Mouse (Mus musculus): ENCODE measurements around the gene Car5a. TPM values are rescaled to one million over a fixed set of nuclear protein-coding genes. Genes with fewer than 3 reads are reported as not detected.
A peak's percentile ranks its signal among the peaks of the same experiment; 100 is the strongest.

Gene Car5a
- polyA plus RNA-seq, 1 experiment = not detected

DNA sequence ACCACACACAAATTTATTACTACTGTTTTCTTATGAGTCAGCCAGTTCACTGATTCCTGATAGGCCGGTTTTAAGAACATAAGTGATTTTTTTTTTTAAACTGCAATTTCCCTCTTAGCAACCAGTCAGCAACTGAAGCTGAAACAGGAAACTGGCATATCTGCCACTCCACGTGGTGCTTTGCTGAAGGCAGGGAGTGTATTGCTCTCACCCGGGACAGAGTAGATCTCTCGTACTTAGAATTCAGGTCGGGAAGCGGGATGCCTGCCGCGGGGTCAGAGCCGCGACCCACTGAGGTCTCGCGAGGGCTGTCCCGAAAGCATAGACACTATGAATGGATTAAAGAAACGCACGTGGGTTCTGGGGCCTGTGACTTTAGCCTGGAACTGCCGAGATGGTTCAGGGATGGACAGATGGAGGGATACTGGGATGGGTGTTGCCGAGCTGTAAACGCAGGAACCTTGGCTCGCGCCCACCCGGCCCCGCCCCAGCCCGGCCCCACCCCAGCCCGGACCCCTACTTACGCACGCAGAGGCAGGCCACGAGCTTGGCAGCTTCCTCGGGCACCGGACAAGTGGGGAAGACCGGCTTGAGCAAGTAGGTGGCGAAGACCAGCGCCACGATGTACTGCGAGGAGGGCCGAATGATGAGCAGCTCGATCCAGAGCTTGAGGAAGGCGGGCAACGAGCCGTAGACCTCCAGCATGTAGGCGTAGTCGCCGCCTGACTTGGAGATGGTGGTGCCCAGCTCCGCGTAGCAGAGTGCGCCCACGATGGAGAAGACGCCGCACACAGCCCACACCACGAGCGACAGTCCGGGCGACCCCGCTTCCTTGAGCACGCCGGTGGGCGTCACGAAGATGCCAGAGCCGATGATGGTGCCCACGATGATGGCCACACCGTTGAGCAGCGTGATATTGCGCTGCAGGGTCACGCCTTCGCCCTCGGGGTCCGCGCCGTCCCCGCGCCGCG lies 37.9 kb downstream of the Car5a start:
- DNase-seq (ENCODE audit: low spot score) = no peak

GRCm38 (mm10) chr8:121905864-121906263 lies 38.8 kb downstream of the Car5a start:
- no peak for DNase-seq (ENCODE audit: low spot score)

- no peak for DNase-seq (ENCODE audit: low spot score)
Measured at GRCm38 (mm10) chr8:121905420-121905819, 39.3 kb downstream of the Car5a start.

GRCm38 (mm10) chr8:121904999-121905398 lies 39.7 kb downstream of the Car5a start:
- DNase-seq (ENCODE audit: low spot score) = no peak

DNA sequence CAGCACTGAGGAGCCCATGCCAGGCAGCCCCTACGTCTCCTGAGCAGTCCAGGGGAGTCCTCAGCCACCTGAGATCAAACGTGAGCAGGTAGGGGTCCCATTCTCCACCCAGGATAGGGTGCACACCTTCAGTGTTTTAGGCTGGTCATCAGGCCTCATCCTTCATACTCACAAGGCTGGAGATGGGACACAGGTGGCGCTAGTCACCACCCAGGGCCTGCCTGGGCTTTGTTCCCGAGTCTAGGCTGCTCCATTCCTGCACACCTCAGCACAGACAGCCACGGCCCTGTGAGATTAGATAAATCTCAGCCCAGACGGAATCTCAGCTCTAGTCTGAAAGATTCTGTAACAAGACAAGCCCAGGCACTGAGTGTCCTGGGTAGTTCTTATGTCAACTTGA lies 40.7 kb downstream of the Car5a start:
- no peak for DNase-seq (ENCODE audit: low spot score)

GRCm38 (mm10) chr8:121901498-121902236 lies 43.0 kb downstream of the Car5a start:
- DNase-seq (ENCODE audit: low spot score) = no peak

- DNase-seq (ENCODE audit: low spot score) = no peak
Measured at GRCm38 (mm10) chr8:121899180-121900044, 45.3 kb downstream of the Car5a start.

- DNase-seq (ENCODE audit: low spot score) = peak; percentile 47
Measured at GRCm38 (mm10) chr8:121898401-121898931, 46.2 kb downstream of the Car5a start.

DNA sequence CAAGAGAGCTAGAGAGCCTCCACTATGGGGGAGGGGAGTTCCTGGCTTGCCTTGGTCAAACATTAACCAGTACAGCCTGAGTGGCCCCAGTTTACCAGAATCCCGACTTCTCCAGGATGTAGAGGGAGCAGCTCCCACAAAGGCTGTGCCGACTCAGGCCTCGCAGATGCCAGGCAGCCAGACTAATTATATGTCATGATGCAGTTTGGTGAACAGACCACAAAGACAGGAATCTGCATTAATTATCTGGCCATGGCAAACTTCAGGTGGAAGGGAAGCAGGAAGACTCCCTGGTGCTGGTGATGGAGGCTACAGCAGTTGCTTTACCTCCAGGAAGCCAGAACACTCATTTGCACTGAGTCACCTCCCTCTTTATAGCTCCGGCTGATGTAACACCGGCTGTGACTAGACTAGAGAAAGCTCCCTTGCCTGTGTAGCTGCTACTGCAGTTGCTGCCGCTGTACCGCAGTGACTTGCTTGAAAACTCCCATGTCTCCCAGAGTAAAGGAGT lies 46.8 kb downstream of the Car5a start:
- peak; percentile 31 for DNase-seq (ENCODE audit: low spot score)

DNA sequence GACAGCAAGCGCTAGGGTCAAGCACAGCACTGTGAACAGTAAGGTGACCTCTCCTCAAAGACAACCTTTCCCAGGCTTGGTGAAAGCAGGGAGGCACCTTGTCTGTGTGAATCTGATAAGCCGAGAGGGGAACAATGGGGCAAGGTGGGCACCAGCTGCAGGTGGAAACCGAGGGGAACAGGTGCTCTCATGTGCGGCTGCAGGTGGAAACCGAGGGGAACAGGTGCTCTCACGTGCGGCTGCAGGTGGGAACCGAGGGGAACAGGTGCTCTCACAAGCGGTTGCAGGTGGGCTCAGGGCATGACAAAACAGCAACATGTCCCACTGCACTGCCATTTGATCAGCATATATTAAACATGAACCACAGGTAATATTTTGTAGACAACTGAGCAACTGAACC lies 47.5 kb downstream of the Car5a start:
- no peak for DNase-seq (ENCODE audit: low spot score)

GRCm38 (mm10) chr8:121896476-121897145 lies 48.1 kb downstream of the Car5a start:
- DNase-seq (ENCODE audit: low spot score) = no peak

DNA sequence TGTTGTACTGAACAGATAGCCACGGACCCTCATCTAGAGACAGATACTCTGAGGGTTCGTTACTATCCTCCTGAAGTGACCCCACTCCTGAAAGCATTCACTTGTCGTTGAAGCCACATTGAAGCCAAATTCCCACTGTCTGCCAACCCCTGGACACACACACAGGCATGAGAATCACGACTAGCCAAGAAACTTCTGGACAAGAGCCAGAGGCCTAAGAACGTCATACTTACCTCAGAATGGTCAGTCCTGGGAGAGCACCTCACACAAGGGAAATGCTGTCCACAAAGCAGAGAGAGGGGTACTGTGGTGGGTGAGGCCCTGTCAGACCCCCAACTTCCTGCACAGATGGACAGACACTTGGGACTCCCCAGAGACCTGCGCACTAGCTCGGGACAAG lies 48.8 kb downstream of the Car5a start:
- no peak for DNase-seq (ENCODE audit: low spot score)

GRCm38 (mm10) chr8:121892875-121893274 lies 51.8 kb downstream of the Car5a start:
- DNase-seq (ENCODE audit: low spot score) = no peak

DNA sequence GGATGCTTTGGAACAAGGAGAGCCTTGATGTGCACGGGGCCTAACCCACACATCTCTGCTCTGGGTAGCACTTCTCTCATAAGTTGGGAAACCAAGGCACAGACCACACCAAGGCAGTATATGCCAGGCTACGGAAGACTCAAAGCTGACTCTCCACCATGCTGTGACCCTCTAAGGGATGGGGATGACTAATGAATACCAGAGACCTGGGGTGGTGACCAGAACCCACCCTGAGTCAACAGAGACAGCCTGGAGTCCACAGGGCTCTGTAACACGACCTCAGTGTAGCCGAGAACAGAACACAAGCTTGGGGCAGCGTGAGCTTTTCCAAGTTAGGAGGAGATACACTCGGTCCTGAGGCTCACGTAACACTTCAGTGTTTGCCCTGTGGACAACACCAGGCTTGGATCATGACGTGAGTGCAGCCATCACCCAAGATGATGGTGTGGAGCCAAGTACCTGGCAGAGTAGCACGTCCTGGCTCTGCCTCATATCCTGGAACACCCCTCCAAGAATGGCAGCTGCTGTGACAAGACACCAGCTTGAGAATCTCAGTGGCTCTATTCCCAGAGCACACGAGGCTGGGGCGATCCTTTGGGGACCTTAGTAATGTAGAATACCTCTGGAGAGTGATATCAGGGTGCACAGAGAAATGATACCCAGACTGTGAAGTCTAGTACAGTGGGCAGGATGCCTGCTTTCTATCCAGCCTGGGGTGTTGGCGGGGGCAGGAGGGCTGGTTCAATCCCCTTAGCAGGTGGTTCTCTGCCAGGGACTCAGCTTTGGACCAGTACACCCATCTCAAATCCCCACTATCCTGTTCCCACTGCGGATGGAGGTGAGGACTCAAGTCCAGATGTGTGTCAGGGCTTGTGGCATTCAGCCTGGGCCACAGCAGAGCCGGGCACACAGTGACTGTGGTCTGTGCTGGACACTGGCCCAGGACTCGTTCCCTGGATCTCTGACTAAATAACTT lies 54.6 kb downstream of the Car5a start:
- no peak for DNase-seq (ENCODE audit: low spot score)

GRCm38 (mm10) chr8:121889317-121889716 lies 55.4 kb downstream of the Car5a start:
- no peak for DNase-seq (ENCODE audit: low spot score)

DNA sequence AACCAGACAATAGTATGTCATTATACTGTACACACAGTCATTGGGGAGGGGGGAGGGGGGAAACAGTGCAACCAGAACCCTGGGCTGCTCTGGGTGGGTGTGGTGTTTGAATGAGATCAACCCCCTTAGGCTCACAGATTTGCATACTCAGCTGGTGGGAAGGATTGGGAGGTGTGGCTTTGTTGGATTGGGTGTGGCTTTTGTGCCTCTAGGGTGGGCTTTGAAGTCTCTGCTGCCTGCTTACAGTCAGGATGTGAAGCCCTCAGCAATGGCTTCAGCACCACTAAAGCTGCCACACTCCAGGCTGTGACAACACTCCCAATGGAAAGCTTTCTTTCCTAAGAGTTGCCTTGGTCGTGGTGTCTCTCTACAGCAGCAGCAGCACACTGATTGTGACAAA lies 57.2 kb downstream of the Car5a start:
- no peak for DNase-seq (ENCODE audit: low spot score)

GRCm38 (mm10) chr8:121885433-121885832 lies 59.3 kb downstream of the Car5a start:
- DNase-seq (ENCODE audit: low spot score) = no peak

DNA sequence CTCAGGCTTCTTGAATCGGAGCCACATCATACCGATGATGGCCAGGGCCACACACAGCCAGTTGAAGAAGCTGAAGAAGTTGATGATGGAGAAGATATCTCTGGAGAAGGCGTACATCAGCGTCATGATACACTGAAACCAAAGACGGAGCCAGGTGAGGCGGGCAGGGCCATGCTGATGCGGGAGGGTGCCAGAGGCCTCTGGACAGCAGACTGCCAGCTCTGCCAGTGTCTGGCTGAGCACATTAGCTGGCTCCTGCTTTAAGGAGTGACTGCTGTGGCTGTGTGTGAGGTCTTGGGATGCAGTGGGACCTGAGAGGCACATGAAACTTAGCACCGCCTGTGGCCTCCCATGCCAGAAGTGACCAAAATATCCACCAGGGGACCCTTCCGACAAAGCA lies 59.7 kb downstream of the Car5a start:
- DNase-seq (ENCODE audit: low spot score) = no peak

GRCm38 (mm10) chr8:121884181-121884580 lies 60.5 kb downstream of the Car5a start:
- no peak for DNase-seq (ENCODE audit: low spot score)

DNA sequence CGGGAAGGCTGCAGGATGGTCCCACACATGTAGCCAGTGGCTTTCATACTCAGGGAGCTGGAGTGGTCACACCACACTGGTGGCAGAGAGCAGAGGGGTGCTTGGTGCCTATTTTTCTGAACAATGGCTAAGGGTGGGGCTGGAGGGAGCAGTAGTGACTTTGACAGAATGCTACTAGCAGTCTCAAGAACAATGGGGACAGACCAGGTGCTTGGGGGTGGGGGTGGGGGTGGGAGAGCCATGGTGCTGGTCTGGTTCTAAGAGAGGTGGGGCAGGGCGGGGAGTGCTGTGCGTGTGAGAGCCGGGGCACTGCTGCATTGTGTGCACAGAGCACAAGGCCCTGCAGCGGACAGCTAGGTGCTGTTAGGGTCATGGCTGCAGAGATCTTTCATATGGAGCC lies 62.8 kb downstream of the Car5a start:
- DNase-seq (ENCODE audit: low spot score) = no peak
